Mouse (Mus musculus): ENCODE results near the gene Eif2b2.

The Eif2b2 gene

DNA sequence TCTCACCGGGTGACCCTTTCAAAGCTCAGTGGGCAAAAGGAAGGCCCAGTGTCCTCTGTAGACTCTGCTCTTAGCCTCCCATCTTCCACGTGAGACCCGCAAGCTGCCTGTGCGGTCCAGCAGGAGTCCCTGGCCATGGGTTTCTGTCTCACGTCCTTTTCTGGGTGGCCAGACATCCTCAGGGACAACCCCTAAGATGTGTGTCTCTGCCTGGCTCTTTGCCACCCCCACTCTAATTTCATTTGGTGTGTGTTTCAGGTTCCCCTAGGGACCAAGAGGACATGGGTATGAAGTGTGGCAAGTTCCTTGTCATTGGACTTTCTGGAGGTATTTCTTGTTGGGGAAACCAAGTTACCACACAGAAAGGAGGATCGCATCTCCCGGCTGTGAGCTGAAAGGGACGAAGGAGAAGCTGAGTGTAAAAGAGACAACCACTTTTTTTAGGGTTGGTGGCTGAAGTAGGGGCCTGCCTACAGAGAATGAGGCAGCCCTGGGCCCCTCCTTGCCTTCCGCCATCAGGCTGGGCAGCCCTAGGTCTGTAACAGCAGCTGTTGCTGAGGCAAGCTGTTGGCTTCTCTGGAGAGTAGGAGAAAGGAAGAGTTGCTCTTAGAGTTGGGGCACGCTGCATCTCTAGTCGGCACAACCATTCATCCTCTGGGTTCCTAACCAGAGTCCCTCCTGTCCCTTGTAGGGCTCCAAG lies 25.2 kb upstream of the Eif2b2 start:
- DNase-seq (ENCODE audit: extremely low read depth, low read depth, low spot score): no peak

DNA sequence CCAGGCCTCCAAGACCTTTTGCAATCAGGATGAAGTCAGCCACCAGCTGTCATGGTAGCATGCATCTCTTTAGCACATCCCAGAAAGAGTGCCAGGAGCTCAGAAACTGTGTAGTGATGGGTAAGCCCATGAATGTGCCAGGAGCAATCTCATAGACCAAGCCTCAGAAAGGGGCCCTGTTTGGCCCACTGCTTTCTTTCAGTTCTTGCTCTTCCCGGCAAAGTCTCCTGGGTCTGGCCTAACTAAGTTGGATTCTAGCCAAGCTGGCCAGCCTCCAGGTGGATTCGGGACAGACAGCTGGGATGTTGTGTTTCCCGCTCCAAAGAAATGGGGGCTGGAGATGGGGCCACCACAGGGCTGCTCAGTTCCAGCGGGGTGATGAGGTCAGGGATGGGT lies 24.7 kb upstream of the Eif2b2 start:
- no peak for DNase-seq (ENCODE audit: extremely low read depth, low read depth, low spot score)

DNA sequence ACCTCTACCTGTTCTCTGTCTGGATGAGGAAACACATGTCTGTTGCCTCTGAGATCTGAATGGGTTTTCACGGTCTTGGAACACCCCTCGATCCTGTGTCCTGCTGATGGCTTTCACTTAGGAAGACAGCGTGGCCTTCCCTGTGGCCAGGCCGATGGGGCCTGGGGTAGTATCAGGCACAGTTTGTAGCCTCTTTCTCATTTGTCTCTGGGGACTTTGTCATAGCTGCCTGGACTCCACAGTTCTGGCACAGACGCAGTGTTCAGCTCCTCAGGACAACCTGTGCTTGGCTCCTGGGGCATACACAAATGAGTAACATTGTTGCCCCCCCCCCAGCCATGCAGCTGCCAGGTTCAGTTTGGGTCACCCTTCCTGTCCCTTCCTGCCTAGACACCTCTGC lies 24.2 kb upstream of the Eif2b2 start:
- no peak for DNase-seq (ENCODE audit: extremely low read depth, low read depth, low spot score)

- no peak for DNase-seq (ENCODE audit: extremely low read depth, low read depth, low spot score)
Measured at GRCm38 (mm10) chr12:85196191-85196590, 23.1 kb upstream of the Eif2b2 start.

GRCm38 (mm10) chr12:85197371-85197770 lies 21.9 kb upstream of the Eif2b2 start:
- DNase-seq (ENCODE audit: extremely low read depth, low read depth, low spot score): no peak

- DNase-seq (ENCODE audit: extremely low read depth, low read depth, low spot score): no peak
Measured at GRCm38 (mm10) chr12:85197936-85198335, 21.3 kb upstream of the Eif2b2 start.

- DNase-seq (ENCODE audit: extremely low read depth, low read depth, low spot score): no peak
Measured at GRCm38 (mm10) chr12:85199954-85200353, 19.3 kb upstream of the Eif2b2 start.

DNA sequence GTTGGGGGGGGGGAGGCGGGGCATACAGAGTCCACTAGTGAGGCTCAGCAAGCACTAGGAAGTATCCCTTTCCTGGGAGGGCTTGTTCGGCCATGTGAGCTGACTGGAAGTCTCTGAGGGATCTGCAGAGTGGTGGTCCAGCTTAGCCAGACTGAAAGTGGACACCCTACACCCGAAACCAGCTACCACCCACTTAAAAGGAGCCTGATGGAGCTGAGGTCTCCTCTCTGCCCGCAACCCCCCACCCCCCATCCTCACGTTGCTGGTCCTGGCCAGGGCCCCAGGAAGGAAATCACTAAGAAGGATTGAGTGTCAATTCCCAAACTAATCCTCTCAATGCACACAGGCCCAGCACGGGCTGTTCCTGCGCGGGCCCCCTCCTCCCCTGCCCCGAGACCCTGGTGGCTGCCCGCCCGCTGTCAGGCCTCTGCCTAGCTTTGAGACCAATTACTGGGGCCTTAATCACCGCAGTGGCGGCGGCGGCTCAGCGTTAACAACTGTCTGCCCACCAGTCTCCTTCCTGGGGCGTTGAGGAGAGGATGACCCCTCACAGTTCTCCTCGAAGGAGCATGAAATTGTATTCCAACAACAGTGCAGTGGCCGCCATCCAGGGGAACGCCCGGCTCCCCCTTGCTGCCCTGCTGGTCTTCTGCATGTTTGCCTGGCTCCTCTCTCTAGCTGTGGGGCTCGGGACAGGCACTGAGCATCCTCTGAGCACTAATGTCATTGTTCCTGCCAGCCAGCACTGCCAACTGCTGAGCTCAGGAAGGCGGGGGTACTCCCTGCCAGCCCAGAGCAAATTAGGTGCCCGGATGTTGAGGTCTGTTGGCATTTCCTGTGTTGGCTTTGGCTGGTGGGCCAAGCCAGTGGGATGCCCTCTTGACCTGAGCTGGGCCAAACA lies 18.1 kb upstream of the Eif2b2 start:
- DNase-seq (ENCODE audit: extremely low read depth, low read depth, low spot score): no peak

DNA sequence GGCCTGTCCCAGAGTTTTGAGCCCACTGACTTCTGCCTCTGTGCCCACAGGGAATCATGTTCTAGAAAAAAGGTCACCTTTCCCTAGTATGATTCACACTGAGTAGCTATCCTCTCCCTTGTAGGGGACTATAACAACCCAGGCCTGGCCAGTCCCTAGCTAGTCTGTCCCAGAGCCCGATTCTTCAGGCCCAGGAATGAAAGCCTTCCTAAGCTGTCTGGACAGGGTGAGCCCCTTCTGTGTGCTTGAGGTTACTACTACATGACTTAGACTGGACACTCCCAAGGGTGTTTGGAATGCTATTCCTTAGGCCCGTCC lies 17.5 kb upstream of the Eif2b2 start:
- DNase-seq (ENCODE audit: extremely low read depth, low read depth, low spot score): no peak

DNA sequence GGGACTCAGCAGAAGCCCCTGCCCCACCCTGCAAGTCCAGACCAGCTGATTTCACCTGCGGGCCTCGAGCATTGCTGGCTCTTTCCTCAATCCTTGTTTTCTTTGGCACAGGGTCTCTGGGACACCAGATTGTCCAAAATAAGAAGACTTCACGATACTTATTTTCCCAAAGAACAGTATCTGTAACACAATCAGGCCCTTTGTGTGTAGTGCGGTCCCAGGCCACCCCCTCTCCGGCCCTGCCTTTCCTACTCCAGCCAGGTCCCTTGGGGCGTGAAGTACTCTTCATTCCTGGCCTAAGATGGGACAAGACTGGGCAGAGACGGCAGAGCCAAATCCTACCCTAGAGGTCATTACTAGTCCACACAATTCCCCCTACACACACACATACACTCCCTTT lies 17.1 kb upstream of the Eif2b2 start:
- no peak for DNase-seq (ENCODE audit: extremely low read depth, low read depth, low spot score)

DNA sequence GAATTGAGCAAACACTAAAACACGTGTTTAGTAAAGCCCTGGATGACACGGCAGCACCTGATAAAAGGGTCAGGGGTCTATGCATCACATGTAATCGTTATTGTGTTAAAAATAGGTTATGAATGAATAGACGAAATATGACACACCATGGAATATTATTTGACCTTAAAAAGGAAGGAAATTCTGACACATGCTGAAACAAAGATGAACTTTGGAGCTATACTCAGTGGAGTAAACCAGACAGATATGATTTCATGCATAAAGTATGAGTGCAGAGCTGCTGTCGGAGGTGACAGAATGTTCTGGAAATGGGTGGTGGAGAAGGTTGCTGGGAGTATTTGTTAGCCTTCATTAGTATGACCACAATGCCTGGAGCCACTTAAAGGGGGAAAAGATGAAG lies 15.6 kb upstream of the Eif2b2 start:
- DNase-seq (ENCODE audit: extremely low read depth, low read depth, low spot score): no peak

- no peak for DNase-seq (ENCODE audit: extremely low read depth, low read depth, low spot score)
Measured at GRCm38 (mm10) chr12:85204105-85204504, 15.2 kb upstream of the Eif2b2 start.

- no peak for DNase-seq (ENCODE audit: extremely low read depth, low read depth, low spot score)
Measured at GRCm38 (mm10) chr12:85205425-85205824, 13.9 kb upstream of the Eif2b2 start.

DNA sequence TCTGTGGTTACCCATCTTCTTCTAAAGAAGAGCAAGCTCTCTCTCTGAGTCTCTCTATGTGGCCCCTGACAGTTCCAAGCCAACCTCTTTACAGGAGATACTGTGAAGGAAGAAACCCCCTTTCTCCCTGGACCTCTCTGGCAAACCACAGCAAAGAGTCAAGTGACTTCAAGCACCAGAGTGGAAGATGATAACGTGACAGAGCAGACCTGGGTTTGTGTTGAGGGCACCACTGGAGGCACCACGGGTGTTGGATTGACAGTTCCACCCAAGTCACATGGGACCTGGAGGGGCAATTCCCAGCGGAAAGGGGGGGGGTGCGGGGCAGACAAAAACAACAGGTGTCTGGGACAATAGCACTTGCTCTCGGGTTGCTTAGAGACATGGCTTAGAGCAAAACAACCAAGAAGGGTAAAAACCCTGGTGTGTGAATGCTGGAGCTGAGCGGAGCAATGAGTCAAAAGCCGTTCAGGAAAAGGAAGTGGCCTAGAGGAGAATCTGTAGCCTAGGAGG lies 10.5 kb upstream of the Eif2b2 start:
- no peak for DNase-seq (ENCODE audit: extremely low read depth, low read depth, low spot score)

DNA sequence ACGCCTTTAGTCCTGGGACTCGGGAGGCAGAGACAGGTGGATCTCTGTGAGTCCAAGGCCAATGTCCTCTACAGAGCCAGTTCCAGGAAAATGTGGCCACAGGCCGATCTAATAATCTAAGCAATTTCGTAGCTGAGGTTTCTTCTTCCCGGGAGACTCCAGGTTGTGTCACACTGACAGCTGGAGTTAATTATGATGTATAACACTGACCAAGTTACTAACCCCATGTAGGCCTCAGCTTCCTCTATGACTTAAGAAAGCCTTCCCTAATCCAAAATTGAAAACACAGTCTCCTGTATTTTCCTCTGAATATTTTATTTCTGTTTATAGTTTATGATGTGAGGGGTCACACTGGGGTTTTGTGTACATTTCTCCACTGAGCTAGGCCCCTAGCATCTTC lies 4.2 kb upstream of the Eif2b2 start:
- no peak for DNase-seq (ENCODE audit: extremely low read depth, low read depth, low spot score)

DNA sequence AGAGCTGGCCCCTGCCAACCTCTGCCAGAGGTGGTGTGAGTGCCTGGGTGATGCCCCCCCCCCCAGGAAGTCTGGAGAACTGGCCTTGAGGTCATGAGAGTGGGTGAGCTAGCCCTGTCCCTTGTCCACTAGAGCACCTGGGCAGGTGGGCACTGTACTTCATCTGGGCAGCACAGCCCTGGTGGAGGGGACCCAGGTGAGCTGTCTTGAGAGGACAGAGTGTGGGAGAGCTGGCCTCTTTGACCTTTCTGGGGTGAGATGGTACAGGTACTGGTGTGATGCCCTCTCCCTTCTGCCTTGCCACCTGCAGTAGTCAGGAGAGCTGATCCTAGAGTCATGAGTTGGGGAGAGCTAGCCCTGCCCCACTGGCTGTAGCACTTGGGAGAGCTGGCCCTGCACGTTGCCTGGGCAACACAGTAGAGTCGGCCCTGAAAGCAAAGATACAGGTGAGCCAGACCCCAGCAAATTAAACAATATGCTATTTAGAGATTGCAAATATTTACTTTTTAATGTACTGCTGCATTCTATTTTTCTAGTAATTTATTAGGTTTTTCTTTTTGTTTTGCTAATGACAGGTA lies 1.5 kb upstream of the Eif2b2 start:
- no peak for DNase-seq (ENCODE audit: extremely low read depth, low read depth, low spot score)

- DNase-seq (ENCODE audit: extremely low read depth, low read depth, low spot score): no peak
Measured at GRCm38 (mm10) chr12:85219905-85220290, 617 bp downstream of the Eif2b2 start.

DNA sequence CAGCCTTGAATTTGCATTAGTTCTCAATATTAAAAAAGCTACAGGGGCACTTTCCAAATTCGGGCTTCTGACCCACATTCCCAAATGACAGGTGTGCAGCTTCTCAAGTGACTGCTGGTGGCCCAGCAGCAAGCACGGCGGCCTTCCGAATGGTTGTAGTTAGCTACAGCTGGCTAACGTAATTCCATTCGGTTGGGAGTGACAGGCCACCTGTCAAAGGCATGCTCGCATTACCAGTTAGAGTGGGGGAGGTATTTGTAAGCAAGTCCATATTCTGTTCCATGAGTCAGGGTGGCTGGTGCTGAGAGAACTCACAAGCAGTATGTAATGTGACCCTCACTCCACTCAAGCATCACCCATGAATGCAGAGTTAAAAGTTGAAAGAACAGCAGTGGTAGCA lies 7.9 kb downstream of the Eif2b2 start:
- DNase-seq (ENCODE audit: extremely low read depth, low read depth, low spot score): no peak

GRCm38 (mm10) chr12:85227876-85228599 lies 8.8 kb downstream of the Eif2b2 start:
- no peak for DNase-seq (ENCODE audit: extremely low read depth, low read depth, low spot score)

GRCm38 (mm10) chr12:85233376-85234358 lies 14.4 kb downstream of the Eif2b2 start:
- no peak for DNase-seq (ENCODE audit: extremely low read depth, low read depth, low spot score)
